Mouse (Mus musculus): ENCODE measurements around the gene Tekt5.

Gene Tekt5

DNA sequence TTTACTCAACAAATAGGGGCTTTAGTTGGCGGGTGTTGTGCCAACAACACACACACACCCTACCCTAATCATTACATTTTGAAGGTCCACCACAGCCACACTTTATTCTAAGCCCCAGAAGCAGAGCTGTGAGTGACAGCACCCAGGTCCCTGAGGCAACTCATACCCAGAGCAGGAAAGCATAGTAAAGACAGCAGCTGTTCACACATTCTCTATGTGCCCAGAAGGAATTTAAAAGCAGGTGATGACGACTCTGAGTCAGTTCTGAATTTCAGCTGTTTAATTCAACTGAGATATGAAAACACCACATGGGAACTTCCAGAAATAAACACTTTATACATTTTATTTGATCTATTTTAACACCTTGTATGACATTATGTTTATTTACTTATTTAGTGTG is 15.8 kb downstream of the Tekt5 start:
- DNase-seq (ENCODE audit: low read depth, low spot score) = no peak

DNA sequence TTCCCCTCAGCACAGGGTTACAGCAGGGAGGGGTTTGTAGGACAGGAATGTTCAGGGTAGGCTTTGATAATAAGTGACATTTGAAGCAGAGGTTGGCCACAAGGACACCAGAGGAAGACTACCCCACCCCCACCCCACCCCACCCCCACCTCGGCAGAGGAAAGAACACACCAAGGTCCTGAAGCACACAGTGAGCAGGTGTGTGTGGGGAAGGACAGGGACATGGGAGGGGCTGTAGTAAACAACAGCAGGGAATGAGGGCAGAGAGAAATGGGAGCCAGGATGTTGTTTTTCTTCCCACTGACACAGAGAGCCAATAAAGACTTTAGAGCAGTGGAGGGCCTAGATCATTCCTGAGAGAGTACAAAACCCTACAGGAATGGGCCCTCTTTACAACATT is 18.0 kb downstream of the Tekt5 start:
- no peak for DNase-seq (ENCODE audit: low read depth, low spot score)

DNA sequence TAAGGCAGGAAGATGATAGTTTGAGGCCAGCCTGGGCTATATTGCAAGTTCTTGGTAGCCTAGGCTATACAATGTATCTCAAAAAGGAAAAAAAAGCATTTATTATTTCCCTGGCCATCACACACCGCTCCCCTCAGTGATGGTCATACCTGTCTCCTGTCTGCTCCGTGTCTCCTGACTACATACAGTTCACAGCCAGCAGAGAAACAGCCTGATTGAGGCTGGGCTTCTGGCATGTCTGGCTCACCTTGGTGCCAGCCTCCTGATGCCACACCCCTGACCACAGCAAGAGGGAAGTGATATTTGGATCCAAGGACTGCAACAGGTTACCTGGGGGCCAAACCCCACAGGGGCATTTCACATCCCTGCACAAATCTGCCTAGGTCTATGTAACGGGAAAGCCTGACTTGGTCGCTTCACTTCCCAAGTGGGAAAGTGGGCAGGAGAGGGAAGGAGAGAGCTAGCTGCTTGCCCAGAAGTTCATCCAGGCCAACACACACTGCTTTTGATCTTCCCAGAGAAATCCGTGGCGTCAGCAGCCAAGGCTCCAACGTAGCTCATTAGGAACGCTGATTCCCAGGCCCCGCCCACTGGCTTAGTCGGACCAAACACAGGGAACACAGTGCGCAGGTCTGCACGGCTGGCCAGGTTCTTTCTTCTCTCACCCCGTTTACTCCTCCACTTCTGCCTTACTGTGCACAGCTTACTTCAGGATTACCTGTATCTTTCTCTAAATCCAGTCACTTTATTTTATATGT is 20.9 kb downstream of the Tekt5 start:
- DNase-seq (ENCODE audit: low read depth, low spot score) = no peak

DNA sequence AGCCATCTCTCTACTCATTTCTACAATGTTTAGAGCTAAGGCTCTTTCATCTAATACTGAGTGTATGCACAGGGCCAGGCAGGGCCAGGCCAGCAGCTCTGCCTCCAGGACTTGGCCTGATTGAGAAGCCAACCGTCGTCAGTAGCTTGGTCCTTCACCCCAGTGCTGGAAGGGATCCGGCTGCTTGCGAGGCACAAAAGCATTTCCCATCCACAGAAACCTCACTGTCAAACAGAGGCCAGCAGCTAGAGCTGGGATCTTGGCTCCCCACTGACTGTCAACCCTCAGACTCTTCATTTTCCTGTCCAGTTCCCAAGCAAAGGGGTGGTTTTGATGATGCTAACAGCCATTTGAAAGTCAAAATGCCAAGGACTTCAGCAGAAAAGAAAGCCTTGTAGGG is 22.9 kb downstream of the Tekt5 start:
- no peak for DNase-seq (ENCODE audit: low read depth, low spot score)

DNA sequence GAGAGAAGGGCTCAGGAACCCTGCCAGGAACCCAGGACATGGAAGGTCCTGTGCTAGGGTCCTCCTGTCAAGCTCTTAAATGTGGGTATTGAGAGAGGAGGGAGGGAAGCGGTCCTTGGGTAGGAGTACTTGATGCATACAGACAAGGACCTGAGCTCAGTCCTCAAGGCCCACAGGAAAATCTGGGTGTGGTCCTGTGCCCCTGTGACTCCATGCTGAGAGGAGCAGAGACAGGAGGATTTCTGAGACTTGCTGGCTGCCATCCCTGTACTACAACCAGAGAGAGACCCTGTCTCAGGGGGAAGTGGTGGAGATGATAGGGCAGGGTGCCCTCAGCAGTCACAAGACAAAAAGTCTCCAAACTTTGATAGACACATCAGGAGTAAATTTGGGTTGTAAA is 25.3 kb downstream of the Tekt5 start:
- no peak for DNase-seq (ENCODE audit: low read depth, low spot score)

DNA sequence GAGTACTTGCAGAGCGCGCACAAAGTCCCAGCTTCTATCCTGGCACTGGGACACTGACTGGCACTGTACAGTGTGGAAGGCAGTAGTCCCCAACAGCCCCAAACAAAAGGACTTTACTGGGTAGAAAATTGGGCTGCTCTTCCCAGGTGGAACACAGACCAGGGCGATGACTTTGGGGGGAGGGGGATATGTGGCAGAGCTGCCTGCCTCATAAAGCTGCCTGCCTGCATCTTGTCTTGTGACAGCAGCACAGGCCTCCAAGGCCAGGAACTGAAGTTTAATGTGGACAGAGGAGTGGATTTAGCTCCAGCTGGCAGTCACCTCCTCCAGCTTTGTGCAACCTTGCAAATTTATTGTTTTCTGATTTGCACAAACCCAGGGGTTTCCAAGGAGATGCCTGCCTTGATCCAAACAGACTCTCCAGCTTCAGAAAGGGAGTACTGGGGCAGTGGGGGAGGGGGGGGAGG is 25.8 kb downstream of the Tekt5 start:
- no peak for DNase-seq (ENCODE audit: low read depth, low spot score)

DNA sequence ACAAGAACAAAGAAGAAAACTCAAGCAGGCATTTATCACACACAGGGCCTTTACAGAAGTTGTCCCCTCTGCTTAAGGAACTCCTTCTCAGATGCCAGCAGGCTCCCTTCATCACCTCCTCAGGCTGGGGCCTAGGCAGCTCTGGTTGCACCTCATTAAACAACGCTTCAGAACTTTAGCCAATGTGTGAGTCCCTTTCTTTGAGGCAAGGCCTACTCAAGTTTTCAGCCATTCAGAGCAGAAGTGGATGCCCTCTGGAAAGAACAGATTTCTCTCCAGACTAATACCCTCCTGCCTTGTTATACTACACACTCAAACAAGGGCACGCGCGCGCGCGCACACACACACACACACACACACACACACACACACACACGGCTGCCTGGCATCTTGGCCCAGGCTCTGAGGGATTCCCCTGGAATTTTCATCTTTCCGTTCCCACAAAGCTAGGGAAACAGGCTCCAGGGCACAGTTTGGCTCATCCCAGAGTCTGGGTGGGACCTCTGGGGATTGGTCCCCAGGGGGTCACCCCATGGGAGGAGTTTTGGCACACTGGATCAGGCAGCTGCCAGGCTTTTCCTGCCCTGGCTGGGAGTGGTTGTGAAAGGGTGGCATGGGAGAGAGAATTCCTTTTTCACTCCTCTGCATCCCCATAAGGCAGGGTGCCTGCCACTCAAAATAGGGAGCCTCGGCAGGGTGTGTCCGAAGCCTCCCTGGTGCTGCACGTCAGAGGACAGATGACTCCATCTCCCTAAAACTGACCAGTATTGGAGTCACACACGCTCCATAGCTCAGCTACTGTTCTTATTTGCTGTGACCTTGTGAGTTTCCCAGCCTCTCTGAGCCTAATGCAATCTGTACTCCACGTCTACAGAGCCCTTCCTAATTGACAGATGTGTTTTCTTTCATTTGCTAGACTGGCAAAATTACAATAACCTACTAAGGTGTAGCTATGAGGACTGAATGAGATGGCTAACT is 28.8 kb downstream of the Tekt5 start:
- no peak for DNase-seq (ENCODE audit: low read depth, low spot score)

DNA sequence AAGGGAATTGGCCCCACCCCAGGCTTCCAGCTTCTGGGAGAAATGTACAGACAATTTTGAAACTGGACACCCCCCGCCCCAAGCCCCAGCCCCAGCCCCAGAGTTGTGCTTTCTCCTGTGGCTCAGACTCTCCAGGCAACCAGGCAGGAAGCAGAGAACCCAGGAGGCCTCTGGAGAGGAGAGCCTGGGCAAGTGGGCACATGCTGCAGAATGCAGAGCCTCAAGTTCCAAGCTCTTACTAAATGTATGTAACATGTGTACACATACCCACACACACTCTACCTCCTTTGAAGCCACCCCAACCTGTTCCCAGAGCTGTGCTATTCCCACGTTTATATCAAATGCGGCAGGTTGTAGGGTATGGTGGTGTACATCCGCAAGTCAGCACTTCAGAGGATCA is 29.5 kb downstream of the Tekt5 start:
- DNase-seq (ENCODE audit: low read depth, low spot score) = no peak

DNA sequence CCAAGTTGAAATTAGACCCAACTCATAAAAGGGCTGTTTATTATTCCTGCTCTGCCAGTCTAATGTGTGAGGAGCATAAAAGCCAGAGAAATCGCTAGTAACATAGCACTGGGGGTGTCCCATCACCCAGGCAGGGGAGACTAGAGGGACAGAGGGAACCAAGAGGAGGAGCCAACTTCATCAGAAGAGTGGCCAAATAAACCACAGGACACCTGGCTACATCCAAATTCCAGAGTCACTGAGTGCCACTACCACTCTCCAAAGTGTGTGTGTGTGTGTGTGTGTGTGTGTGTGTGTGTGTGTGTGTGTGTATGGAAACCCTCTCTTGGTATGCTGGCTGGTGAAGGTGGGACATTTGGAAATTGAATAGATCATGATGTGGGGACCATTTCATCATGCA is 32.2 kb downstream of the Tekt5 start:
- no peak for DNase-seq (ENCODE audit: low read depth, low spot score)

DNA sequence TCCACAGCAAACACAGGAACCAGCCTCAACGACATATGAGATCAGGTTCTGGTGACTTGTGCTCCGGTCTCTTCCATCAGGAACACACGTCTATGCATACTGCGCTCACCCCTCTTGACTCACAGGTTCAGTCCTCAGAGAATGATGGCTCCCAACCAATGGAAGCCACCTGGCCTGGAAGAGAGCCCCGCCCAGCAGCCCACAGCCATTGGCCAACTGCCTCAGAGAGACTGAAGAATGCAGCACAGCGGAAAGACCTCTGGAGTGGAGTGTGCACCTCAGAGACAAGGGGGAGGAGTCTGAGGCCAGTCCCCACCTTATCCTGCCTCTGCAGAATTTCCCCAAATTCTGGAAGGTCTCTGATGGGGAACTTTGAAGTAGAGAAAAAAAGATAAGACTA is 36.0 kb downstream of the Tekt5 start:
- no peak for DNase-seq (ENCODE audit: low read depth, low spot score)

DNA sequence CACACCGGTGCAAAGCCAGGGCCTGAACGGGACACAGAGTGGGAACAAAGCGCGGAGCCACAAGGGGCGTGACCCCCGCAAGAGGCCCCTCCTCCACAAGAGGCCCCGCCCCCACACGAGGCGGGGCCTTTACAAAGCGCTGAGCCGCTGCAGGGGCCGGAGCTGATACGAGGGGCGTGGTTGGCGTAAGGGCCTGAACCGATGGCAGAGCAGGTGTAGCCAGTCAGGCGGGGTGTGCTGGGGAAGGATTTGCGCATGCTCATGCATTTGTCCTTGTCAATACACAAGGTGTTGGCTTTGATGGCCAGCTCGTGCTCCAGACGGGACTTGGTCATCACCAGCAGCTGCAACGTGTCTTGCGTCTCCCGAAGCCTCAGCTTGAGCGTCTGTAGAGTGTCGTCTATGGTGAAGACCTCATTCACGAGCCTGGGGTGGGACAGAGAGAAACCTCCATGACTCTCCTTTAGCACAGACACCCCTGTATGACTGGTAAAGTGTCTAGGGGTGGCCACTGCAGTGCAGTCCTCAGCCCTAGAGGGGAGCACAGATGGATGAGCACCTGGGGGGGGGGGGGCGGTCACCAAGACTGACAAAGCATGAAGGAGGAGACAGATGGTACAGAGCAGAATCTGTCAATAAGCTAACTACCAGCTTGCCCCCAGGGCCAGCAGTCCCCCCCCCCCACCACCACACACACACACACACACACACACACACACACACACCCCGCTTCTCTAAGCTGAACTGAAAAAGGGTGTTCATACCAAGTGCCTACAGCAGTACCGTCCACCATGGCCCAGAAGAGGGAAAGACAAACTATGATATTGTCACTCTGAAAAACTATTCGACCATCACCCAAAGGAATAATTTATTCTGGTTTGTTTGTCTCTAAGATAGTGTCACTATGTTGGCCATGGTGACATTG is 37.0 kb downstream of the Tekt5 start:
- DNase-seq (ENCODE audit: low read depth, low spot score) = no peak

DNA sequence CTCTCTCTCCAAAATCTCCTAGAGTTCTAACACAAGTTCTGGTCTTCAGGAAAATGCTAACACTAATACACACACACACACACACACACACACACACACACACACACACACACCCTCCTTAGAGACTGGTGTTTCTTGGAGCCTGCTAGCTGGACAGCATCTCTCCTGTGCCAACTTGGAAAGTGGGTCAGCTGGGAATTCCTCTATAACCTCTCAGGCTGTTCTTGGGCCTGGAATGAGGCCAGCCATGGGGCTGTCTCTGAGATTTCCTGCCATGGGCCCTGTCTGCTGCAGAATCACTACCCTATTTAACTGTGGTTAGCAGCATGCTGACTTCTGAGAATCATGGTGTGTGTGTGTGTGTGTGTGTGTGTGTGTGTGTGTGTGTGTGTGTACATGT is 40.3 kb downstream of the Tekt5 start:
- DNase-seq (ENCODE audit: low read depth, low spot score) = no peak

DNA sequence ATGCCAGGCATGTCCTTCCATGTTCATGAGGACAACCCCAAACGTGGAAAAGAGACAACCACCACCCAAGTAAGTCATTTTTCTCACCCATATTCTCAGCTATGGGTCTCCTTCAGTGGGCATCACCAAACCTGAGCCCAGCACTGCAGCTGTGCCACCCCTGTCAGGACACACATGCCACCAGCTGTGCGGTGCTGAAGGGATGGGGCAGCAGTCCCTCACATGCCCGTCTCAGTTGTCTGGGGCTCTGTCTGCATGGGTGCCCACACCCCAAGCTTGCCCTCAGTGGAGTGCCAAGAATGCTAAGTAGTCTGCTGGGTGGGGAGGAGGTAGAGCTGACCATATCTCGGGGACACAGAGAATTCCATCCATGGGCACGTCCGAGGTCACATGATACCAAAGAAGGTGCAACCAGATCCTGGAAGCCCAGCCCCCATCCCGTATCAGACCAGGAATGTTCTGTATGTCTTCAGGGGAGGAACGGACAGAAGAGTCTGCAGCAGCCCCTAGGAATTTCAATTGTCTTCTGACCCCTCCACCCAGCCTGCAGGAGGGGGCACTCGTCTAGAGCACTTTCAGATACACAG is 44.1 kb downstream of the Tekt5 start:
- no peak for DNase-seq (ENCODE audit: low read depth, low spot score)

DNA sequence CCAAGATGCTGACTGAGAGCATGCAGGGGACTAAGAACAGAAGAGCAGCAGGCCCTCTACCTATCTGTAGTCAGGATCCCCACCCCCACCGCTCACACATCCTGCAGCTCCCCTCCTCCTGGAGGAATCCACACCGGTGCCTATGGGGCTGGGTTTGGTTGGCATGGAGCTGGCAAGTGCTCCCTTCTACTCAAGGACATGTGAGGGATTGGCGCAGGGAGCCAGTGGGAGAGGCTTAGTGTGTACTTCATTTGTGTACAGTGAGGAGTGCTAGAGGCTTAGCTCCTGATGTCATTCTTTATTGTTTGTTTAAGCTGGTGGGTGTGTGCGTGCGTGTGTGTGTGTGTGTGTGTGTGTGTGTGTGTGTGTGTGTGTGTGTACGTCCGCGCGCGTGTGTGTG is 45.4 kb downstream of the Tekt5 start:
- no peak for DNase-seq (ENCODE audit: low read depth, low spot score)

DNA sequence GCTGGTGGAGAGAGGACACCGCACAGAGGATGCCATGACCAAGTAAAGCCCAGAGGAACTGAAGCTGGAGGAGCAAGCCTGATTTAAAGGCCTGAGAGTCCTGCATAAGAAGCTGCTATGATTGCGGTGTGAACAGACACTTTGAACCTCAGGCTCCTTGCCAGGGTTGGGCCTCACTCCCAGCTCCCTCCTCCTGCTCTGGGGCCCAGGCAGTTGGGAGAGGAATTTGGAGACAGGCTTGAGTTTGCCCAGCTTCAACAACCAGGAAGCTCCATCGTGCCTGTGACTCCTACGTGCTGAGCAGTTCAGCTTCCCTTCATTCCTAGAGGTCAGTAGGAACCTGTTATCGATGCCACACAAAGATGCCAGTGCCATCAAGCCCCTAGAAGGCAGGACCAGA is 45.9 kb downstream of the Tekt5 start:
- DNase-seq (ENCODE audit: low read depth, low spot score) = no peak

DNA sequence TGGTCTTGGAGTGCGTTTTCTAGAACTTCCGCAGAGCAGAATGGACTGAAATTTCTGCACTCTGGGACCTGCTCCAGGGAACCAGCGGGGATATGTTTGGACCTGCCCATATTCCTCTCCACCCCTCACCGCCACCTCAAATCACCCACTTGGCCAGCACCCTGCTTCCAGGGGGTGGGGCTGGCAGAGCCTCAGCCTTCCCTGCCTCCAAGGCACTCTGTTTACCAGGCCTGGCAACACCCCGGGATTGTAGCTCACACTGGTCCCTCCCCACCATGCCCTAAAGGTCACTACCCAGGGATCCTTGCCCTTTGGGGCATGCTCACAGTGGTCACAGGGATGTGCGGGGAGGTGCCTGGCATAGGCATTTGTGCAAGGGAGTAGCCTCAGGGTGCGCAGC is 47.7 kb downstream of the Tekt5 start:
- no peak for DNase-seq (ENCODE audit: low read depth, low spot score)

DNA sequence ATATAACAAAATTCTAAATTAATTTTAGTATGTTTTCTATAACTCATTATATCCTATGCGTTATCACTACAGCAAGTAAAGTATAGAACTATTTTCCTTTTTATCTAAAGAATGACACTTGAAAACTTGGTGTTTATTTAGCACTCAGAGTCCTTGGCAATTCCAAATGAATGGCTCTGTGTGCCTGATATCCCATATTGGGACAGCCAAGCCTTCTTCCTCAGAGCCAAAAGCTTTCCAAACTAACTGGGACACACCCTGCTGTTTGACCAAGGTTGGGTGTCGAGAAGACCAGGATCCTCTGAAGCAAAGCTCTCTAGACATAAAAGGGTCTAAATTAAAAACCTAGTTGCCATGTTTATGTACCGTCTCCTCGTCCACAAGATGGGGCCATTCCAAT is 54.2 kb downstream of the Tekt5 start:
- DNase-seq (ENCODE audit: low read depth, low spot score) = no peak

DNA sequence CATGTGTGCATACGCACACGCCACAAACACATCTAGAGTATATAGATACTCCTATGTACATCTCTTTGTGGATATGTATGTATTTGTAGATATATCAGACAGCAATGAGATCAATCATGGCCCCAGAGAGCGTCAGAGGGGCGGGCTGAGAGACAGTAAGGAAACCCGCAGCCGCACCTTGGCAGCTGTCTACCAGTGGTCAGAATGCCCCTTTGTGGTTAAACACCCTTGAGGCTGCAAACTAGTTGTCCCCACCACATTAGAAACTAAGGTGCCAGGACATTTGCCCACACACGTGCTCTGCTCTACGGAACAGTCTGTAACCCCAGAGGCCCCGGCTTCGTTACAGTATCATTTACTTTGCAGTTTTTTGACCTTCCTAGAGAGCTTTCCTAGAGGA is 55.4 kb downstream of the Tekt5 start:
- DNase-seq (ENCODE audit: low read depth, low spot score) = no peak

DNA sequence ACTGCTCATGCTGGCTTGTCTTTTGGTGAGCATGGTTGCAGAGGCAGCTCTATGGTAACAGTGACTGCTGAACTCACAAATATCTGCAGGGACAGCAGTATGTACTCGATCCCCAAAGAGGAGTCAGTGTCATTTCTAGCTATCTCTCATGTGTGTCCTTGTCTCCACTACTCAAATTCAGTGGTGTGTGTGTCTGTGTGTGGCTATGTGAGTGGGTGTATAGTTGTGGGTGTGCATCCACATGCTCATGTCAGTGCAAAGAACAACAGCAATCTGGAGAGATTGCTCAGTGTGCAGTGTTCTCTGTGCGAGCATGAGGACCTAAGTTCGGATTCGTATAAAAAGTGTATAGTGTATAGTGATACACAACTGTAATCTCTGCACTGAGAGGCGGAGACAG is 56.7 kb downstream of the Tekt5 start:
- DNase-seq (ENCODE audit: low read depth, low spot score) = no peak

DNA sequence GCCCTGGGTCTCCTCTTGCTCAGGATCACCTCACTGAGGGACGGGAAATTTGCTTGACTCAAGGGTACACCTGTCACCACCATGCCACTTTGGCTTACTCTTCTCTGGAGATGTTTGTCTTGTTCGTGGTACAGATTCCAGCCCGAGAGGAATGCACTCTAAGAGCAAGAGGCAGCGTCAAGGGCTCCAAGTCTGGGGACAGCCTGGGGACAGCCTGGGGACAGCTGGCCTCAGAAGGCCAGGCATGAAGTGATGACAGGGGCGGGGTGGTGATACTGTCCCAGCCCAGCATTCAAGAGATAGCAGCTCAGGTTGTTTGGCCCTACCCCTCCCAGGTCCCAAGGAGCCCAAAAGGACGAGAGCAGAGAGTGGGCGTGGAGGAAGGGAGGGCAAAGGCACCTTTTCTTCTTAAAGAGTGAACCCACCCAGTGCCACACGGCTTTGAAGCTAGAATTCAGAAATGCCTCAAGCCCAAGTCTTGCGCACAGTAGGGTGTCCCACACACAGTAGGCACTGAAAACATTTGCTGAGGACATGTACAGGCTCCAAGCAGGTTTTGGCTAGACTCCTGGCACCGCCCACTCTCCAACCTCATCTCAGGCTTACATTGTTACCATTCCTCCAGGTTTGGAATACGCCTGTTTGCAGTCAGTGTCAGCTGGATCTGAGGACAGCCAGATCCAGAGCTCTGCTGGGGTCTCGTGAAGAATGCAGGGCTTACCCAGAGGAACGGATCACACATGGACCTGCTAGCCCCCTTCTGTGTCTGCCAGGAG is 57.7 kb downstream of the Tekt5 start:
- DNase-seq (ENCODE audit: low read depth, low spot score) = no peak

Data from brain, embryonic 18.5 days (tissue).